Mouse (Mus musculus) ES-E14 (cell line): Measurements from ENCODE around the gene Pacsin1. TPM values are rescaled to one million over a fixed set of nuclear protein-coding genes. Genes with fewer than 3 reads are reported as not detected.

Experiments used
- DNase-seq: peaks from one replicate; pipeline ENCODE4 v3.0.0-alpha.2; 2013; ENCODE audit warnings: low read depth, low spot score
- H3K27ac ChIP-seq: 2 replicates; pipeline ENCODE4 v1.5.1; 2012; ENCODE audit warnings: low read depth, mild to moderate bottlenecking, low read length, moderate library complexity, mixed read lengths; ENCODE audit not compliant: poor library complexity, insufficient read depth, severe bottlenecking
- H3K36me3 ChIP-seq: 2 replicates; pipeline ENCODE4 v1.6.1; 2012; ENCODE audit warnings: mild to moderate bottlenecking, low read length, moderate library complexity, mixed read lengths; ENCODE audit not compliant: control insufficient read depth, poor library complexity, insufficient read depth, severe bottlenecking
- H3K4me1 ChIP-seq, 2 experiments: fragments of 150-350 bp in 1 of 2; sonication (generic) in 1 of 2; 2 replicates each; pipeline ENCODE4 v1.6.1; 2012; ENCODE audit warnings: low read length in 2 of 2, mild to moderate bottlenecking in 1 of 2, mixed read lengths in 1 of 2; ENCODE audit not compliant: control insufficient read depth in 2 of 2, insufficient read depth in 2 of 2, poor library complexity in 1 of 2
- H3K4me3 ChIP-seq, 2 experiments: fragments of 150-350 bp in 1 of 2; sonication (generic) in 1 of 2; 2 replicates each; pipeline ENCODE4 v1.5.1; 2012; ENCODE audit warnings: low read length in 2 of 2, low read depth in 1 of 2, mild to moderate bottlenecking in 1 of 2, mixed read lengths in 1 of 2; ENCODE audit not compliant: insufficient read depth in 1 of 2, poor library complexity in 1 of 2, severe bottlenecking in 1 of 2
- H3K9ac ChIP-seq: 2 replicates; pipeline ENCODE4 v1.6.1; 2012; ENCODE audit warnings: low read depth, mild to moderate bottlenecking, low read length, mixed read lengths; ENCODE audit not compliant: poor library complexity, insufficient read depth, severe bottlenecking
- H3K9me3 ChIP-seq: fragments of 150-350 bp; sonication (generic); 2 replicates; pipeline ENCODE4 v1.6.1; 2012; ENCODE audit warnings: low read depth, mild to moderate bottlenecking, low read length; ENCODE audit not compliant: control insufficient read depth, insufficient read depth
- CHD2 ChIP-seq: IDR thresholded peaks from 2 replicates; pipeline ENCODE4 v1.6.1; 2014; ENCODE audit warnings: mild to moderate bottlenecking, low read depth, low read length, inconsistent platforms
- HCFC1 ChIP-seq: IDR thresholded peaks from 2 replicates; pipeline ENCODE4 v1.6.1; 2012; ENCODE audit warnings: low read length, inconsistent platforms, borderline replicate concordance; ENCODE audit not compliant: insufficient read depth
- MAFK ChIP-seq: IDR thresholded peaks from 2 replicates; pipeline ENCODE4 v1.6.1; 2014; ENCODE audit warnings: mild to moderate bottlenecking, low read depth, low read length, inconsistent platforms; ENCODE audit not compliant: insufficient read depth
- ZC3H11A ChIP-seq: IDR thresholded peaks from 2 replicates; pipeline ENCODE4 v1.6.1; 2012; ENCODE audit warnings: low read depth, mild to moderate bottlenecking, inconsistent platforms, low read length, borderline replicate concordance
- ZNF384 ChIP-seq: IDR thresholded peaks from 2 replicates; pipeline ENCODE4 v1.6.1; 2012; ENCODE audit warnings: low read depth, low read length, inconsistent platforms
- in situ Hi-C, 2 experiments: fragments of 600-800 bp; cut with MboI; formaldehyde crosslinking; loops; one replicate each; pipeline ENCODE4 v1.15.1; 2025; ENCODE audit warnings: low sequenced_read_pairs in 2 of 2, inconsistent platforms in 1 of 2; ENCODE audit not compliant: unreplicated experiment in 2 of 2
- total RNA-seq: library from RNA; depleted of rRNA; stranded (reverse); fragments of 300-350 nt; gene quantifications from 2 replicates; pipeline ENCODE4 v1.2.3, GENCODE M21; 2012

The Pacsin1 gene
- total RNA-seq, 1 experiment, result 7.9 TPM

DNA sequence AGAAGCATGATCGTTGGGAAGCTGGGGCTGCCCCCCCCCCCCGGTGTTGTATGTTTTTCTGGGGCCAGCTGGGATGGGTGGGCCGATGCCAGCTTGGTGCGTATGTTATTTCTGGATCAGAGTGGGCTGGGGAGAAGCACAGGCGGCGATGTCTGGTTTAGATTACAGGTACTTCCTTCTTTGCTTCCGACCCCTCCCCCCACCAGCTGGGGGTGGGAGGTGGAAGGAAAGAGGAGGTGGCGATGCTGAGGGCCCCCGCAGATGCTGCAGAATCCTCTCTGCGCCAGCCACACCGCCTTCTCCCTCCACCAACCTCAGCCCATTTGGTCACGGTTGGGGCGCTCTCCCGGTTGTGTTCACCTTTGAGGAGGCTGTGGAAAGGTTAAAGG lies 696 bp downstream of the Pacsin1 start:
- H3K4me1 ChIP-seq, result peaks cover 1 to 15% of the 10 kb centered on the region in 2 experiments; a peak in 1 of 4 replicates
- no peak overlapping the region for H3K9ac ChIP-seq
- no peaks in the 10 kb centered on the region for H3K36me3 ChIP-seq
- no peak for TF ChIP-seq ZNF384
- TF ChIP-seq HCFC1, result no peak
- no peak for TF ChIP-seq CHD2
- no peak for TF ChIP-seq MAFK
- H3K9me3 ChIP-seq, result no peaks in the 10 kb centered on the region
- DNase-seq, result no peak
- H3K4me3 ChIP-seq, result peak overlapping the region; percentile 68 to 72
- in situ Hi-C loops, result no loop called here
- H3K27ac ChIP-seq, result no peak overlapping the region

DNA sequence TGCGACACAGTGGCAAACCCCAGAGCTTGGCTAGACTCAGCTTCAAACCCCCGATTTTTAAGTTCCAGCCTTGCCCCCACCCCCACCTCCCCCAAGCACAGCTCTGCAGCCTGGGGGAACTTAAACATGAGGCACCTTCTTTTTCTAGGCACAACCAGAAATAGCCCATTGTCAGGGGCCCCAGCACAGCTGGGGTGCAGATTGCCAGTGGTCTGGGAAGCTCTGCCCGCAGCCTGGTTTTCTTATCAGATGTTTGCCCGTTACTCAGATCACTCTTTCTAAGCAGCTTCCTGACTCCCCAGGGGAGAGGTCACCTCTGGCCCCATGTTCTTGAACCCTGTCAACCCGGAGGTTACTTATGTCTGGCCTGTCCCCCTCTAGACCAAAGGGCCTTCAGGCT lies 1.1 kb downstream of the Pacsin1 start:
- Histone ChIP-seq H3K27ac (no peak overlapping the region), H3K4me3 (no peak overlapping the region), H3K9ac (no peak overlapping the region), H3K9me3 (no peaks in the 10 kb centered on the region), H3K4me1 (peaks cover 1 to 15% of the 10 kb centered on the region in 2 experiments; a peak in 1 of 4 replicates), H3K36me3 (no peaks in the 10 kb centered on the region)
- no peak for DNase-seq
- in situ Hi-C loops, result no loop called here
- no peak for TF ChIP-seq ZNF384
- TF ChIP-seq MAFK, result no peak
- TF ChIP-seq ZC3H11A, result no peak
- TF ChIP-seq CHD2, result no peak
- no peak for TF ChIP-seq HCFC1

DNA sequence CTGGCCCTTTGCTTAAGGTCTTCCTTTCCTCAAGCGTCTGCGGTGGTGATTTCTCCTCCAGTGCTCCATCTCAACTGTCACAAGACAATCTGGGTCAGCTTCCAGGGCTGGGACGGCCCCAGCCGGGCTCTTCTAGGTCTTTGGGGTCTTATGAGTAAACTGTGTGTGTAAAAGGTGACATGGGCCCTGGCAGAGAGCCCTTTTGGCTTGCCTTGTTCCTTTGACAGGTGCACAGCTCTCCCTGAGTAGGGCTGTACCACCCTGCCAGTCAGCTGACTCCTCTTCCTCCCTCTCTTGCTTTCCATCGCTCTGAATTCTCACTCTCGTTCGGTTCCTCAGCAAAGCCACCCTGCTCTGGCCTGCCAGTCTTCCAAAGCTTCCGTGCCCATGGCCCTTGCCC lies 1.8 kb downstream of the Pacsin1 start:
- Histone ChIP-seq H3K9ac (no peak overlapping the region), H3K4me1 (peaks cover 0 to 15% of the 10 kb centered on the region in 2 experiments; a peak in 1 of 4 replicates), H3K4me3 (no peak overlapping the region), H3K36me3 (no peaks in the 10 kb centered on the region), H3K9me3 (no peaks in the 10 kb centered on the region), H3K27ac (no peak overlapping the region)
- TF ChIP-seq MAFK, result no peak
- no peak for TF ChIP-seq CHD2
- no peak for TF ChIP-seq HCFC1
- no peak for TF ChIP-seq ZNF384
- no peak for TF ChIP-seq ZC3H11A
- in situ Hi-C loops, result no loop called here
- DNase-seq, result no peak

DNA sequence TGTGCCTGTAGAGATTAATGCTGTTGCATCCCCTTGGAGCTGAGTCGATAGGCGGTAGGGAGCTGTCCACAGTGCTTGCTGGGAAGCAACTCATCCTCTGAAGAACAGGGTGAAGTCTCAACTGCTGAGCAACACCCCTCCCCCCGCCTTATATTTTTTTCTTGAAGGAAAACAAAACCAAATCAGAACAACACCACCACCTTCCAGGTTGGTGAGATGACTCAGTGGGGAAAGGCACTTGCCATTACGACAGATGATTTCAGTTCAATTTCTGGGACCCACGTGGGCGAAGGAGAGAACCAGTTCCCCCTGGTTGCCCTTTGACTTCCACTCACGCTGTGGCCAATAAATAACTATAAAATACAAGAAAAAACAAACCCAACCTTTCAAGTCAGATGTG lies 3.5 kb downstream of the Pacsin1 start:
- in situ Hi-C loops, result no loop called here
- no peak overlapping the region for H3K4me3 ChIP-seq
- no peaks in the 10 kb centered on the region for H3K9me3 ChIP-seq
- no peak for TF ChIP-seq HCFC1
- TF ChIP-seq MAFK, result no peak
- TF ChIP-seq ZC3H11A, result no peak
- TF ChIP-seq ZNF384, result no peak
- no peak for TF ChIP-seq CHD2
- DNase-seq, result no peak
- no peak overlapping the region for H3K9ac ChIP-seq
- H3K27ac ChIP-seq, result no peak overlapping the region
- H3K36me3 ChIP-seq, result no peaks in the 10 kb centered on the region
- H3K4me1 ChIP-seq, result peaks cover 0 to 9% of the 10 kb centered on the region in 2 experiments; a peak in 1 of 4 replicates

DNA sequence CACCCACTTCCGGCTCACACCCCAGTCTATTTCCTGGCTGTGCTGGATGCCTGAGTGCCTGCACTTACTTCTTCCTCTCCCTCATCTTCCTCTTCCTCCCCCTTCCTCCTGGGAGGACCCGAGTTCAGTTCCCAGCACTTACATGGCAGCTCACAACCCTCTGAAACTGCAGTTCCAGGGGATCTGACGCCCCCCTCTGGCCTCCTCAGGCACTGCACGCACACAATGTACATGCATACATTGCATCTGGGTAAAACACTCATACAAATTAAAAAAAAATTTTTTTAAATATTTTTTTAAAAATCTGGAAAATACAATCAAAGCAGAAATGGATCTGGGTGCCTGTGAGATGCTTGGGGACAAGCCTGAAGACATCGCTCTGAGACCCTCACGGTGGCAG lies 16.4 kb downstream of the Pacsin1 start:
- Histone ChIP-seq H3K4me1 (peaks cover 4 to 24% of the 10 kb centered on the region in 2 experiments; a peak in 3 of 4 replicates), H3K9me3 (no peaks in the 10 kb centered on the region), H3K27ac (peak overlapping the region; percentile 68; the same call in 1 of the 2 replicates), H3K9ac (no peak overlapping the region), H3K4me3 (no peak overlapping the region), H3K36me3 (no peaks in the 10 kb centered on the region)
- no peak for TF ChIP-seq CHD2
- no peak for TF ChIP-seq ZC3H11A
- no peak for TF ChIP-seq MAFK
- no peak for TF ChIP-seq ZNF384
- no peak for TF ChIP-seq HCFC1
- in situ Hi-C loops, result no loop called here
- DNase-seq, result no peak
